Mouse (Mus musculus) forelimb bud, embryonic 11.5 days (tissue): ENCODE results near the gene Tgfbrap1.
A peak's percentile ranks its signal among the peaks of the same experiment; 100 is the strongest.
"Not testable (repeated sequence)": the region's sequence is repeated elsewhere in the genome, so short reads cannot be mapped to it uniquely, and the experiment has no call there.

ENCODE experiments used
- DNase-seq: peaks from one replicate; pipeline ENCODE4 v3.0.0-alpha.2; 2012; ENCODE audit warnings: low read depth, low spot score

Gene Tgfbrap1

DNA sequence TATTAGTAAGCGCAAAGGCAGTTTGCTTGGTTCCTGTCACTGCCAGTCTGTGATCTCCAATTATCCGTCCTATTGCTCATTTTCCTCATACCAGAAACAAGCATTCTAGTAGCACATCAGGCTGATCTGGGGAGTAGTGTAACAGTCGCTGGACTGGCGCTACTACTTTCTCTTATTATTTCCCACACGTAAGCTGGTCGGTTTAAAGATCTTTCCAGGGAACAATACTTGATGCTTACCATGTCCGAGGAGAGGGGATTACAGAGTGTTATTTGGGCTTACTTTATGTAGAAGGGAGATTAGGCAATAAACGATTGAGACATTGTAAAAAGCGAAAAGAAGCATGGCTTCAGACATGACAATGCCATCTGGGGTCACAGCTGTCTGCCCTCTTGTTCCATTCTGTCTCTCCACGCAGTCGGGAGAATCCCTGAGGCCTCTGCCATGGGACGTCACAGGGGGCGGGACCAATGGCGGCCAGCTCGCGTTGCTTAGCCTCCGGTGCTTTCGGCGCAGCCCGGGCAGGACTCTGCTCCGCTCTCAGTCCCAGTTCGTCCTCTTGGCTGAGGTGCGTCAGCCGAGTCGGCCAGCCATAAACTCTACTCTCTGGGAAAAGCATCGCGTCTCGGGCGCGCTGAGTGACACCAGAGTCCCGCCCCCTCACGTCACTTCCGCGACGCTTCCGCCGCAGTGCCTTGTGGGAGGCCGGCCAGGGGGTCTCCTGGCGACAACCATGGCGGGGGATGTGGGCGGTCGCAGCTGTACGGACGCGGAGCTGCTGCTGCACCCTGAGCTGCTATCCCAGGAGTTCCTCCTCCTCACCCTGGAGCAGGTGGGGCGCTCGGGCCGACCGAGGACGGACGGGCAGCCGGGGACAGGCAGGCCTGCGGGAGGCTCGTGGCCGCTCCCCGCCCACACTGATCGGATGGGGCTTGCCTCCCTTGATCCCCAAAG, at the start of gene Tgfbrap1, which contains the start of gene AI597479:
TSS of gene Tgfbrap1 (minus strand) at position 607 of the 954 bp plus-strand sequence.
TSS of gene AI597479 (plus strand) at position 680 of the 954 bp plus-strand sequence.
- peak; percentile 89 for DNase-seq

- no peak for DNase-seq
Observed at GRCm38 (mm10) chr1:43147474-43147873, 49.0 kb upstream of the Tgfbrap1 start.

- no peak for DNase-seq
Observed at GRCm38 (mm10) chr1:43145388-43145787, 47.0 kb upstream of the Tgfbrap1 start.

DNA sequence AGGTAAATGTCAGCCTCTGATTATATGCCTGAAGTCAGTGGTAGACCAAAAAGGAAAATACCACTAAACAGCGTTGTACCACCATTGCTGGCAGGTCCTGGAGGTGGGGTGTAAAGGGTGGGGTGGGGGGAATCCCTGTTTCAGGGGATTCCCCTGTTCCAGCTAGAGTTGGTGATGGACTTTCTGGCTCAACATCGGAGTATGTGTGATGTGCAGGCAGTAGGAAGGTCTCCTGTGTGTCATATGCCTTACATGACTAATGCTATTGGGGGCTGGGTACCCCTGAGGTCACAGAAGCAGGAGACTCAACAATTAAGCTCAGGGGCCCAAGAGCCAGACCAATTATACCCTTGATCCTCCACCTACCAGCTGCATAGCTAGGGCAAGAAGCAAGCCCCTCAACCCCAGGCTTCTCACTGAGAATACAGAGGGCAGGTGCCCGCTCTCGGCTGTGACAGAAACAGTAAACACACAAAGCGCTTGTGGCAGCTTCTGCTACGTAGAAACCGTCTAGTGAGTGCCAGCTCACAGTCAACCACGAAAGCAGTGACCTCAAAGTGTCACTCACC, 46.0 kb upstream of the Tgfbrap1 start:
- DNase-seq, result no peak

- no peak for DNase-seq
Observed at GRCm38 (mm10) chr1:43143791-43144190, 45.4 kb upstream of the Tgfbrap1 start.

GRCm38 (mm10) chr1:43143284-43143683, 44.8 kb upstream of the Tgfbrap1 start:
- no peak for DNase-seq

- DNase-seq, result no peak
Observed at GRCm38 (mm10) chr1:43142849-43143248, 44.4 kb upstream of the Tgfbrap1 start.

DNA sequence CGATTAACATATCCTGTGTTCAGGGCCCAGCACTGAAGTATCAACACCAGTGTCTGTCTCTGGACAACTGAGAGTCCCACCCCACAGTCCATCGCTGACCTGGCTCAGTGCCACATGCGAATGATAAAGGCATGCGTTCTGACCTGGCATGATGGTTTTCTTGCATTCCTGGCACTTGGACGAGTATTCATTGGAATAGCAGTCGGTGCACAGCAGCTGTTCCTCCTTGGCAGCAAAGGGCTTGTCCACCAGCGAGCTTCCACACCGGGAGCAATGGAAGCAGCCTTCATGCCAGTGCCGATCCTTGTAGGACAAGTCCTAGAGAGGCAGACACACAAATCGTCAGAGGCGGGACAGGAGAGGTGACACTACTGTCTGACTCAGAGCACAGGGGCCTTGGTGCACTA, 43.1 kb upstream of the Tgfbrap1 start:
- no peak for DNase-seq

GRCm38 (mm10) chr1:43139587-43140266, 41.3 kb upstream of the Tgfbrap1 start:
- DNase-seq, result peak; percentile 91

- no peak for DNase-seq
Observed at GRCm38 (mm10) chr1:43138268-43138812, 39.9 kb upstream of the Tgfbrap1 start.

DNA sequence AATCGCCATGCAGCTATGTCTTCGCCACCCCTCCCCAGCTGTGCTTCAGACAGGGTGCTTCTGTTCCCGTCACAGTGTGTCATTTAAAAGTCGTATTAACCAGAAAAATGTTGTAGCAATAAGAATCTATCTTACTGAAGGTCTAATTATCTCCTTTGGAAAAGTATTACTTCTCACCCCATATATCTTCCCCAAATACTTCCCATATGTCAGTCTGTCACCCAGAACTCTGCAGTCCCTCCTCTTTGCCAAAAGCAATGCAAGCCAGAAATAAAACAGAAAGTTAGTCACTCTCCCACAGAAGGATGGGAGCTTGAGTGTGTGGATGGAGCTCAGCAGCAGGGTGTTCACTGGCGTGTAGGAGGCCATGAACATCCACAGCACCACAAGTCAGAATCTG, 38.9 kb upstream of the Tgfbrap1 start:
- DNase-seq, result no peak

GRCm38 (mm10) chr1:43136488-43137029, 38.1 kb upstream of the Tgfbrap1 start:
- DNase-seq, result not testable (repeated sequence)

- no peak for DNase-seq
Observed at GRCm38 (mm10) chr1:43131591-43131990, 33.2 kb upstream of the Tgfbrap1 start.

DNA sequence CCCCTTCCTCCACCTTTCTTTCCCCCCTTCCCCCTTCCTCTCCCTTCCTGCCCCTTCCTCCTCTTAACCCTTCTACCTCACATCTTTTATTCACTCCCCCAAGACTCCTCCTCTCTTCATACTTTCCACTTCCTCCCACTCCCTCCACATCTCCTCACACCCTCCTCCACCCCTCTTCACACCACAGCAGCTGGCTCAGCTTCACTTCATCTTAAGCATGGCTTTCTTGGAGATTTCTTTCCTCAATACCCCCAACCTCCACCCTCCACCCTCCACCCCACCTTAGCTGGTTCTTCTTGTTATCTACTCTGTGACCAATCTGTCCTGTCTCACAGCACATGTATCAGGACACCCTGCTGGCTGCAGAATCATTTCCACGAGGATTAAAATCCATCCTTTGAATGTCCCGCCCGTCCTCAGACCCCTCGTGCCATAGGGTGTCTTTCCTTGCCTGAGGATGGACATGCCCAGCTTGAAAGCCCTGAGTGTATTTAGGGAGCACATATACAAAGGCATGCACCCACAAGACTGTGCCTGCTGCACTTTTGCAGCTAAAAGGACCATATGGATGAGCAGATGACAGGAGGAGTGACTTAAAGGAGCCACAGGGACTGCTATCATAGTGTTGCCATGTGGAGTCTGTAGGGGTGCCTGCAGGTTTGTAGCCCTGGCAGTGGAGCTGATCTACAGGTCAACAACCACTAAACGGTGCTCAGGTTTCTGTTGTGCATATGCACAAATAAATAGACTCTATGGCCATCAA, 32.0 kb upstream of the Tgfbrap1 start:
- no peak for DNase-seq

GRCm38 (mm10) chr1:43127820-43128610, 29.6 kb upstream of the Tgfbrap1 start:
- DNase-seq, result no peak

GRCm38 (mm10) chr1:43127196-43127595, 28.8 kb upstream of the Tgfbrap1 start:
- DNase-seq, result no peak

DNA sequence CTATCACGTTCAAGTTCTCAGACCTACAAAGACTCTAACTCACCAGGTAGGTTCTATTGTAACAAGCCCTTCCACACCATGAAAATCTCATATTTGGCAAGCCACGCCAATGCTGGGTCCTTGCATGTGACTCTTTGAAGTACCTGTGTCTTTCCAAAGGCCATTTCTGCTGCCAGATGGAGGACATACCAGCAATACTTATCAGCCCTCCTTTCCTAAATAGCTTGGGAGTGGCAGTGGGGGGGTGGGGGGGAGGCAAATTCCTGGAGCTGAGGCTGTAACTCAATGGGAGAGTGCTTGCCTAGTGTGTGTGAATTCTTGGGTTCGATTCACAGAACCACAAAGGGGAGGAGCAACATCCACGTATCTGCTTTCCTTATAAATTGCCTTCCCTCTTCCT, 26.3 kb upstream of the Tgfbrap1 start:
- DNase-seq, result no peak

- no peak for DNase-seq
Observed at GRCm38 (mm10) chr1:43122616-43123015, 24.2 kb upstream of the Tgfbrap1 start.

DNA sequence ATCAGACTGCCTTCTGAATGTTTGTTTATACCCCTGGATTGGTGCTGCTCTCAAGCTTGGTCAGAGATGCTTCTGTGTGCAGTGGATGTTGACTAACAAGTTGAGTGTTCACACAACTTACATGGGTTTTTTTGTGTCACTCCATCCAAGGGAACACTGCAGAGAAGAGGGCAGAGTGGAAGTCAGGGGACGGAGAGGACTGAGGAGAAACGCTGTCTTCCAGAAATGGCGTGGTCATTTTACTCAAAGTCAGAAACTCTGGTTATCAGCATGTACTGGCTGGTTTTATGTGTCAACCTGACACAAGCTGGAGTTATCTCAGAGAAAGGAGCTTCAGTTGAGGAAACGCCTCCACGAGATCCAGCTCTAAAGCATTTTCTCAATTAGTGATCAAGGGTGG, 22.5 kb upstream of the Tgfbrap1 start:
- DNase-seq, result no peak

DNA sequence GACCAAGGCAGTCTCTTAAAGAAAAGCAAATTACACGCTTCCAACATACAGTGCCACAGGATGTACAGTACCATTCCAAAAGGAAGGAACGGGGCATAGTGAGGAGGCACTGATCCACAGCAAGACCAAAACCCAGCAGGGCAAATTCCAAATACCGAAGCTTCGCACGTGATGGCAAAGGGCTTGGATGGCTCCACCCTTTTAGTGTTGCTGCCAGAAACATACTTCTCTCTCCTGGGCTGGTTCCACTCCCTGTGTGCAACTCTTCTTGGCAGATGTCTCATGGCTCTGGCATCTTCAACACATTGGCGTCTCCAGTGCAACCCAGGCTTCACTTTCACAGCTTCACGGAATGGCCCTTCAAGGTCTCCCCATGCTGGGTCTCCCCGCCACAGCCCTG, 19.0 kb upstream of the Tgfbrap1 start:
- no peak for DNase-seq
